Mouse (Mus musculus): ENCODE data around the gene Col19a1. TPM values are rescaled to one million over a fixed set of nuclear protein-coding genes. Genes with fewer than 3 reads are reported as not detected.

Gene Col19a1
- total and polyA plus RNA-seq, 2 experiments, result not detected

GRCm38 (mm10) chr1:24349462-24350217 lies 237.6 kb downstream of the Col19a1 start:
- H3K9ac ChIP-seq (ENCODE audit: low read depth, low read length), result no peak overlapping the region
- no peak overlapping the region for H3K4me3 ChIP-seq (ENCODE audit: insufficient read depth, low read depth, low read length)
- 86% methylated on average over 13 of the region's 13 CpGs for WGBS
- TF ChIP-seq CTCF (IDR thresholded peaks at IDR 0.05; ENCODE audit: low read depth, low read length) (no peak), POLR2A (IDR thresholded peaks at IDR 0.05; ENCODE audit: extremely low read depth, insufficient read depth, low read length) (no peak)
- no peaks in the 10 kb centered on the region for H3K36me3 ChIP-seq (ENCODE audit: control insufficient read depth, insufficient read depth, low read length)
- no peaks in the 10 kb centered on the region for H3K27me3 ChIP-seq (ENCODE audit: control insufficient read depth, insufficient read depth, low read length)
- H3K79me2 ChIP-seq (ENCODE audit: control insufficient read depth, insufficient read depth, low read length), result no peaks in the 10 kb centered on the region
- H3K4me1 ChIP-seq (ENCODE audit: control insufficient read depth, insufficient read depth, low read length), result no peaks in the 10 kb centered on the region
- no peak for DNase-seq (ENCODE audit: extremely low read depth, low read depth, low spot score)
- H3K27ac ChIP-seq (replicated peaks; ENCODE audit: insufficient read depth, low read depth, low read length), result no peak overlapping the region

GRCm38 (mm10) chr1:24347621-24348160 lies 239.6 kb downstream of the Col19a1 start:
- WGBS, result 66% methylated on average over 5 of the region's 5 CpGs
- no peaks in the 10 kb centered on the region for H3K27me3 ChIP-seq (ENCODE audit: control insufficient read depth, insufficient read depth, low read length)
- H3K9ac ChIP-seq (ENCODE audit: low read depth, low read length), result no peak overlapping the region
- DNase-seq (ENCODE audit: extremely low read depth, low read depth, low spot score), result no peak
- no peak overlapping the region for H3K4me3 ChIP-seq (ENCODE audit: insufficient read depth, low read depth, low read length)
- H3K4me1 ChIP-seq (ENCODE audit: control insufficient read depth, insufficient read depth, low read length), result no peaks in the 10 kb centered on the region
- no peaks in the 10 kb centered on the region for H3K36me3 ChIP-seq (ENCODE audit: control insufficient read depth, insufficient read depth, low read length)
- H3K79me2 ChIP-seq (ENCODE audit: control insufficient read depth, insufficient read depth, low read length), result no peaks in the 10 kb centered on the region
- no peak overlapping the region for H3K27ac ChIP-seq (replicated peaks; ENCODE audit: insufficient read depth, low read depth, low read length)
- no peak for TF ChIP-seq CTCF (IDR thresholded peaks at IDR 0.05; ENCODE audit: low read depth, low read length)
- no peak for TF ChIP-seq POLR2A (IDR thresholded peaks at IDR 0.05; ENCODE audit: extremely low read depth, insufficient read depth, low read length)

GRCm38 (mm10) chr1:24337556-24338275 lies 249.6 kb downstream of the Col19a1 start:
- WGBS, result 75% methylated on average over 10 of the region's 10 CpGs
- H3K79me2 ChIP-seq (ENCODE audit: control insufficient read depth, insufficient read depth, low read length), result no peaks in the 10 kb centered on the region
- H3K4me3 ChIP-seq (ENCODE audit: insufficient read depth, low read depth, low read length), result no peak overlapping the region
- DNase-seq (ENCODE audit: extremely low read depth, low read depth, low spot score), result no peak
- no peak overlapping the region for H3K27ac ChIP-seq (replicated peaks; ENCODE audit: insufficient read depth, low read depth, low read length)
- no peaks in the 10 kb centered on the region for H3K36me3 ChIP-seq (ENCODE audit: control insufficient read depth, insufficient read depth, low read length)
- H3K27me3 ChIP-seq (ENCODE audit: control insufficient read depth, insufficient read depth, low read length), result no peaks in the 10 kb centered on the region
- no peaks in the 10 kb centered on the region for H3K4me1 ChIP-seq (ENCODE audit: control insufficient read depth, insufficient read depth, low read length)
- H3K9ac ChIP-seq (ENCODE audit: low read depth, low read length), result no peak overlapping the region
- no peak for TF ChIP-seq CTCF (IDR thresholded peaks at IDR 0.05; ENCODE audit: low read depth, low read length)
- TF ChIP-seq POLR2A (IDR thresholded peaks at IDR 0.05; ENCODE audit: extremely low read depth, insufficient read depth, low read length), result no peak

GRCm38 (mm10) chr1:24336051-24336450 lies 251.2 kb downstream of the Col19a1 start:
- no peaks in the 10 kb centered on the region for H3K27me3 ChIP-seq (ENCODE audit: control insufficient read depth, insufficient read depth, low read length)
- TF ChIP-seq POLR2A (IDR thresholded peaks at IDR 0.05; ENCODE audit: extremely low read depth, insufficient read depth, low read length) (no peak), CTCF (IDR thresholded peaks at IDR 0.05; ENCODE audit: low read depth, low read length) (no peak)
- 79% methylated on average over 3 of the region's 3 CpGs for WGBS

GRCm38 (mm10) chr1:24316961-24317589 lies 270.2 kb downstream of the Col19a1 start:
- no peak for DNase-seq (ENCODE audit: extremely low read depth, low read depth, low spot score)
- Histone ChIP-seq H3K9ac (ENCODE audit: low read depth, low read length) (no peak overlapping the region), H3K36me3 (ENCODE audit: control insufficient read depth, insufficient read depth, low read length) (no peaks in the 10 kb centered on the region), H3K27me3 (ENCODE audit: control insufficient read depth, insufficient read depth, low read length) (no peaks in the 10 kb centered on the region), H3K4me3 (ENCODE audit: insufficient read depth, low read depth, low read length) (no peak overlapping the region), H3K79me2 (ENCODE audit: control insufficient read depth, insufficient read depth, low read length) (no peaks in the 10 kb centered on the region), H3K4me1 (ENCODE audit: control insufficient read depth, insufficient read depth, low read length) (no peaks in the 10 kb centered on the region), H3K27ac (replicated peaks; ENCODE audit: insufficient read depth, low read depth, low read length) (no peak overlapping the region)
- 78% methylated on average over 6 of the region's 6 CpGs for WGBS
- TF ChIP-seq CTCF (IDR thresholded peaks at IDR 0.05; ENCODE audit: low read depth, low read length) (no peak), POLR2A (IDR thresholded peaks at IDR 0.05; ENCODE audit: extremely low read depth, insufficient read depth, low read length) (no peak)

More at GRCm38 (mm10) chr1:24336051-24336450, 251.2 kb downstream of the Col19a1 start:
- Histone ChIP-seq H3K9ac (ENCODE audit: low read depth, low read length) (no peak overlapping the region), H3K79me2 (ENCODE audit: control insufficient read depth, insufficient read depth, low read length) (no peaks in the 10 kb centered on the region), H3K27ac (replicated peaks; ENCODE audit: insufficient read depth, low read depth, low read length) (no peak overlapping the region), H3K4me1 (ENCODE audit: control insufficient read depth, insufficient read depth, low read length) (no peaks in the 10 kb centered on the region), H3K4me3 (ENCODE audit: insufficient read depth, low read depth, low read length) (no peak overlapping the region), H3K36me3 (ENCODE audit: control insufficient read depth, insufficient read depth, low read length) (no peaks in the 10 kb centered on the region)
- DNase-seq (ENCODE audit: extremely low read depth, low read depth, low spot score), result no peak
